Mouse (Mus musculus) megakaryocyte, embryonic 14.5 days (primary cell): ENCODE results near the gene Gtf2i. TPM values are rescaled to one million over a fixed set of nuclear protein-coding genes. Genes with fewer than 3 reads are reported as not detected.

Source experiments
- H3K27me3 ChIP-seq: replicated peaks from 2 replicates; pipeline ENCODE3; 2012; ENCODE audit warnings: inconsistent platforms
- H3K36me3 ChIP-seq: replicated peaks from 2 replicates; pipeline ENCODE3; 2012; ENCODE audit warnings: low read length, inconsistent platforms, mixed read lengths
- H3K4me1 ChIP-seq: 2 replicates; pipeline ENCODE4 v1.6.1; 2012; ENCODE audit warnings: inconsistent platforms
- H3K4me3 ChIP-seq: replicated peaks from 2 replicates; pipeline ENCODE3; 2012; ENCODE audit warnings: moderate library complexity, mild to moderate bottlenecking, inconsistent platforms
- H3K9me3 ChIP-seq: 2 replicates; pipeline ENCODE4 v1.6.1; 2012; ENCODE audit warnings: inconsistent platforms
- FLI1 ChIP-seq: IDR thresholded peaks from 2 replicates; pipeline ENCODE4 v1.6.1; 2012; ENCODE audit warnings: low read length, inconsistent platforms, mixed read lengths
- GATA1 ChIP-seq: IDR thresholded peaks from 3 replicates; pipeline ENCODE4 v1.6.1; 2012; ENCODE audit warnings: mixed read lengths, low read length, inconsistent platforms, borderline replicate concordance
- polyA plus RNA-seq: library from polyadenylated mRNA; stranded (reverse); fragments of >175 nt; gene quantifications from 2 replicates; pipeline ENCODE4 v1.2.3, GENCODE M21; 2012; ENCODE audit warnings: low replicate concordance; ENCODE audit not compliant: insufficient read depth

Gtf2i gene
- polyA plus RNA-seq, 1 experiment: 87.1 TPM

GRCm38 (mm10) chr5:134311894-134312411 lies 2.6 kb downstream of the Gtf2i start:
- Histone ChIP-seq H3K9me3 (no peaks in the 10 kb centered on the region), H3K36me3 (peaks cover 47% of the 10 kb centered on the region), H3K4me3 (peak overlapping the region; percentile 78), H3K27me3 (no peaks in the 10 kb centered on the region), H3K4me1 (peaks cover 66% of the 10 kb centered on the region)
- TF ChIP-seq GATA1 (no peak), FLI1 (no peak)

DNA sequence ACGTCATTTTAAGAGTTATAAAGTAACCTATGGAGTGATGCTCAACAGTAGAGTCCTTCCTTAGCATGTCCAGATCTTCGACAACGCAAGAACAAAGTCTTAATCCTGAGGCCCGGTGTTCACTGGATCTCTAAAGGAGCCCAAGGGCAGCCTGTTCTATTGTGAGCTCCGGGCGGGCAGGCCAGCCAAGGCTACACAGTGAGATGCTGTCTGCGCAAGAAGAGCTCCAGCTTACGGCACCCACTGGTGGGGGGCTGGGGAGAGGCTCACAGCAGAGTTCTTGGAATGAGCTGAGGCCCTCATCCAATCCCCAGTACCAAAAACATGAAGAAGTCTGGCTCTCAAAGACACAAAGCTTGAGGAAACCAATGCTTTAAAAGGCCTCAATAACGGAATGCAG lies 4.4 kb downstream of the Gtf2i start:
- Histone ChIP-seq H3K36me3 (peaks cover 60% of the 10 kb centered on the region), H3K9me3 (no peaks in the 10 kb centered on the region), H3K4me1 (peaks cover 58% of the 10 kb centered on the region), H3K4me3 (peak overlapping the region; percentile 38), H3K27me3 (no peaks in the 10 kb centered on the region)
- TF ChIP-seq FLI1: no peak
- no peak for TF ChIP-seq GATA1

DNA sequence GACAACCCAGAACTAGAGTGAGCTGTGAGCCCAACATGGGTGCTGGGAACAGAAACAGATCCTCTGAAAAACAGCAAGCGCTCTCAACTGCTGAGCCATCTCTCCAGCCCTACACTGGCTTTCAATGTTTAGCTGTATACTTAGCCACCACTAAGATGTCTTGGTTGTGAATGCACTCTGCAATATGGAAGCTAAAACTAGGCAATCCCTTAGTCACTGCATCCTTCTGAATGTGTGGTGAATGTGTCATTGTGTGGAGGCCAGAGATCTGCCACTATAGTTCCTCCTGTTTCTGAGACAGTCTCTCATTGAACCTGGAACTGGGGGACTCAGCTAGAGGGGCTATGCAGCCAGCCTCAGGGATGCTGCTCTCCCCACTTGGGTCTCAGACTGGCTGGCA lies 5.2 kb downstream of the Gtf2i start:
- Histone ChIP-seq H3K9me3 (no peaks in the 10 kb centered on the region), H3K4me3 (peak overlapping the region; percentile 71), H3K36me3 (peaks cover 67% of the 10 kb centered on the region), H3K27me3 (no peaks in the 10 kb centered on the region), H3K4me1 (peaks cover 64% of the 10 kb centered on the region)
- TF ChIP-seq GATA1 (no peak), FLI1 (no peak)

DNA sequence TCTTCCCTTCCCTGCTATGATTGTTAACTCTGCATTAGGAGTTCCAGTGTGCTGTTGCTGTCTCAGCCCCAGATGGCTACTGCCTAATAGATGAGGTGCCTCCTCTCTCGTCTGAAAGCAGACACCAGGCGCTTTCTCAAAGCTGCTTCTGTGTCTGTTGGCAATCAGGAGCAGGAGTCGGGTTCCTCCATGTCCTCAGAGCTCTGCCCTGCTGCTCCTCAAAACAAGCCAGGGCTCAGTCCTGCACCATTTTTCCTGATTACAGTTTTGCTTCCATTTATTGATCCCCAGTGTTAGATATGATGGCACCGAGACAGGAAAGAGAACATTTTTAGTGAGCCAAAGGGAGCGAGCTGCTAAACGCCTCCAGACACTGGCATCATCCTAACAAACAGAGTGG lies 9.9 kb downstream of the Gtf2i start:
- TF ChIP-seq FLI1 (no peak), GATA1 (no peak)
- no peaks in the 10 kb centered on the region for H3K27me3 ChIP-seq
- peaks cover 3% of the 10 kb centered on the region; the same call in 1 of the 2 replicates for H3K9me3 ChIP-seq
- peaks cover 70% of the 10 kb centered on the region for H3K4me1 ChIP-seq
- no peak overlapping the region for H3K4me3 ChIP-seq
- peaks cover 83% of the 10 kb centered on the region for H3K36me3 ChIP-seq

- Histone ChIP-seq H3K4me1 (peaks cover 36% of the 10 kb centered on the region), H3K36me3 (peaks cover 88% of the 10 kb centered on the region), H3K4me3 (no peak overlapping the region), H3K27me3 (no peaks in the 10 kb centered on the region), H3K9me3 (peaks cover 8% of the 10 kb centered on the region)
- no peak for TF ChIP-seq FLI1
- no peak for TF ChIP-seq GATA1
Measured at GRCm38 (mm10) chr5:134295277-134296050, 19.1 kb downstream of the Gtf2i start.

DNA sequence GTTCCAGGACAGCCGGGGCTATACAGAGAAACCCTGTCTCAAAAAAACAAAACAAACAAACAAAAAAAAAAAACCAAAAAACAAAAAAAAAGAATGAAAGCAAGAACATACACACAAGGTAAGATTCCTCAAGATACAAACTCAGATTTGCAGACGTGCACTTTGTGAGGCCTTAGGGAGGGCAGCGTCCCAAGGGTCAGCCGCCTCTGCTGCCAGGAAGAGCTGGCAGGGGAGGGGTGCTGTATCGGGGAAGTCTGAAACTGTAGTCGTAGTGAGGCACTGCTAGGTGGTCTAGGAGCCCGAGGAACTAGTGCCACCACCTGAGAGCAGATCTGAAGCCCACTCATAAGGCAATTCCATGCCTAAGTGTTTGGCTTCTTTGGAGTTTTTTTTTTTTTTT lies 20.0 kb downstream of the Gtf2i start:
- H3K36me3 ChIP-seq: peaks cover 93% of the 10 kb centered on the region
- no peak overlapping the region for H3K4me3 ChIP-seq
- no peaks in the 10 kb centered on the region for H3K27me3 ChIP-seq
- TF ChIP-seq FLI1 (no peak), GATA1 (no peak)
- peaks cover 35% of the 10 kb centered on the region for H3K4me1 ChIP-seq
- H3K9me3 ChIP-seq: peaks cover 7% of the 10 kb centered on the region; the same call in 1 of the 2 replicates

DNA sequence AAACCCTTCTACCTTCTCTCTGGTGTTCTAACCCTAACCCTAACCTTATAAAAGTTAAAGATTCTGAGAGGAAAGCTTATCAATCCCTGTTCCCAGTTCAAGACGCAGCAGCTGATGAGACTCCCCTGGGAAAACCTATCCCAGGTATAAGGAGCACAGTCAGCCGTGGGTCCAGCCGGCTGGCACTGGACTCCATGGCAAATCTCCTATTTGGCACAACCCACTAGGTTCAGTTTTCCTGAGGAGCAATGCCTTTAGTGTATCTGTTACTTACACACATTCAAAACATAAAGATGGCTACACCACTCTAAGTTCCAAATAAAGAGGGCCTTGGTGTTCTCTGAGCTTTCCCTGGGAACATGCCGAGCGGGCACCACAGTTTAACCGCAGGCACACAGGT lies 23.5 kb downstream of the Gtf2i start:
- TF ChIP-seq FLI1 (no peak), GATA1 (no peak)
- Histone ChIP-seq H3K27me3 (no peaks in the 10 kb centered on the region), H3K4me3 (no peak overlapping the region), H3K9me3 (no peaks in the 10 kb centered on the region), H3K4me1 (peaks cover 20% of the 10 kb centered on the region), H3K36me3 (peaks cover 97% of the 10 kb centered on the region)

DNA sequence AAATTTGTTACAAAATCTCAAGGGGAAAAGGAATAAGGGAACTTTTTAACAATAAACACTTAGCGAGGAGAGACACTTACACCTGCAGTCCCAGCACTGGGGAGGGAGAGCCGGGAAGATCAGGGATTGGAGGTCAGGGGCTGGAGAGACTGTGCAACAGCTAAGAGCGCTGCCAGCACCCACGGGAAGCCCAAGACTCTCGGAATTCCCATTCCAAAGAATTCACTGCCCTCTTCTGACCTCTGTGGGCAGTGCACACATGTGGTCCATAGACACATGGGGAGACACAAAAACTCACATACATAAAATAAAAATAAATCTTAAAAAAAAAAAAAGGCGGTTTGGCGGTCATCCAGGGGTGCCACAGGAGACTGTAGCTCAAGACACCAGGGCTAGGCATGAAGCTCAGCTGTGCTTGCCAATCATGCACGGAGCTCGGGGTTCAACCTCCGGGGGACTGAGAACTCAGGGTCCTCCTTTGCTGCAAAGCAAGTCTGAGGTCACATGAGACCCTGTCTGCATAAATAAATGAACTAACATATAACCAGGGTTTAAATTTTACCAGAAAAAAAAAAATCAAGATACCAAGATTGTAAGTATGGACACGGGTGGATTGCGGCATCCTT lies 24.5 kb downstream of the Gtf2i start:
- TF ChIP-seq GATA1 (no peak), FLI1 (no peak)
- H3K9me3 ChIP-seq: no peaks in the 10 kb centered on the region
- H3K4me1 ChIP-seq: peaks cover 20% of the 10 kb centered on the region
- no peaks in the 10 kb centered on the region for H3K27me3 ChIP-seq
- H3K36me3 ChIP-seq: peaks cover 97% of the 10 kb centered on the region
- H3K4me3 ChIP-seq: no peak overlapping the region

GRCm38 (mm10) chr5:134288071-134288470 lies 26.5 kb downstream of the Gtf2i start:
- Histone ChIP-seq H3K27me3 (no peaks in the 10 kb centered on the region), H3K4me1 (peaks cover 17% of the 10 kb centered on the region), H3K4me3 (no peak overlapping the region), H3K36me3 (peaks cover 99% of the 10 kb centered on the region), H3K9me3 (no peaks in the 10 kb centered on the region)
- no peak for TF ChIP-seq FLI1
- TF ChIP-seq GATA1: no peak

GRCm38 (mm10) chr5:134284921-134285320 lies 29.6 kb downstream of the Gtf2i start:
- TF ChIP-seq GATA1 (no peak), FLI1 (no peak)
- Histone ChIP-seq H3K4me3 (no peak overlapping the region), H3K27me3 (no peaks in the 10 kb centered on the region), H3K9me3 (no peaks in the 10 kb centered on the region), H3K36me3 (peaks cover 98% of the 10 kb centered on the region), H3K4me1 (peaks cover 15% of the 10 kb centered on the region)
